Mouse (Mus musculus) R1 (cell line): ENCODE data around the gene Pola1.
"Not testable (repeated sequence)": the region's sequence is repeated elsewhere in the genome, so short reads cannot be mapped to it uniquely, and the experiment has no call there.

Experiments used
- DNase-seq: peaks from one replicate; pipeline ENCODE4 v3.0.0-alpha.2; 2018; ENCODE audit warnings: low read depth, low spot score

The Pola1 gene

GRCm38 (mm10) chrX:93429738-93430260 is 202.2 kb downstream of the Pola1 start:
- DNase-seq: no peak

GRCm38 (mm10) chrX:93428956-93429737 is 202.8 kb downstream of the Pola1 start:
- no peak for DNase-seq

- not testable (repeated sequence) for DNase-seq
These were observed 231.1 kb downstream of the Pola1 start for GRCm38 (mm10) chrX:93400871-93401270.

- DNase-seq: no peak
These were observed 234.9 kb downstream of the Pola1 start for GRCm38 (mm10) chrX:93397089-93397488.

- DNase-seq: no peak
These were observed 254.5 kb downstream of the Pola1 start for GRCm38 (mm10) chrX:93377285-93377972.

- DNase-seq: no peak
These were observed 258.5 kb downstream of the Pola1 start for GRCm38 (mm10) chrX:93373503-93373902.

GRCm38 (mm10) chrX:93369708-93370107 is 262.2 kb downstream of the Pola1 start:
- DNase-seq: no peak

GRCm38 (mm10) chrX:93368211-93368610 is 263.7 kb downstream of the Pola1 start:
- DNase-seq: no peak

- DNase-seq: no peak
These were observed 310.6 kb downstream of the Pola1 start for GRCm38 (mm10) chrX:93321336-93321735.

GRCm38 (mm10) chrX:93319979-93320378 is 312.0 kb downstream of the Pola1 start:
- DNase-seq: no peak

GRCm38 (mm10) chrX:93317577-93317976 is 314.4 kb downstream of the Pola1 start:
- no peak for DNase-seq

GRCm38 (mm10) chrX:93305780-93306179 is 326.2 kb downstream of the Pola1 start:
- no peak for DNase-seq

GRCm38 (mm10) chrX:93301798-93302197 is 330.2 kb downstream of the Pola1 start:
- DNase-seq: no peak

GRCm38 (mm10) chrX:93300183-93300815 is 331.7 kb downstream of the Pola1 start:
- DNase-seq: no peak

- no peak for DNase-seq
These were observed 332.2 kb downstream of the Pola1 start for GRCm38 (mm10) chrX:93299771-93300170.

- no peak for DNase-seq
These were observed 332.8 kb downstream of the Pola1 start for GRCm38 (mm10) chrX:93299046-93299626.

- DNase-seq: no peak
These were observed 334.9 kb downstream of the Pola1 start for GRCm38 (mm10) chrX:93297001-93297441.

- no peak for DNase-seq
These were observed 336.1 kb downstream of the Pola1 start for GRCm38 (mm10) chrX:93295819-93296218.

- no peak for DNase-seq
These were observed 337.0 kb downstream of the Pola1 start for GRCm38 (mm10) chrX:93294736-93295490.

- DNase-seq: no peak
These were observed 339.9 kb downstream of the Pola1 start for GRCm38 (mm10) chrX:93292031-93292430.

- no peak for DNase-seq
These were observed 342.0 kb downstream of the Pola1 start for GRCm38 (mm10) chrX:93289851-93290380.
